Mouse (Mus musculus) stomach, embryonic 15.5 days (tissue): ENCODE measurements around the gene Borcs7. TPM values are rescaled to one million over a fixed set of nuclear protein-coding genes. Genes with fewer than 3 reads are reported as not detected.
A peak's percentile ranks its signal among the peaks of the same experiment; 100 is the strongest.

Source experiments
- ATAC-seq: fragments of 200-750 bp; cut with Nextera tagmentation; 2 replicates; pipeline ENCODE4 v1.8.0; 2017; ENCODE audit warnings: low read depth, moderate number of reproducible peaks, moderate TSS enrichment; ENCODE audit not compliant: insufficient read depth, low FRiP score
- H3K27ac ChIP-seq: fragments of 300-500 bp; sonication (generic); 2 replicates; pipeline ENCODE4 v1.5.1; 2015; ENCODE audit warnings: mild to moderate bottlenecking, inconsistent platforms
- H3K27me3 ChIP-seq: fragments of 300-500 bp; sonication (generic); replicated peaks from 2 replicates; pipeline ENCODE4 v1.6.1; 2015; ENCODE audit warnings: inconsistent platforms
- H3K36me3 ChIP-seq: fragments of 300-500 bp; sonication (generic); 2 replicates; pipeline ENCODE4 v1.6.1; 2015; ENCODE audit warnings: inconsistent platforms
- H3K4me1 ChIP-seq: fragments of 300-500 bp; sonication (generic); 2 replicates; pipeline ENCODE4 v1.6.1; 2015; ENCODE audit warnings: inconsistent platforms
- H3K4me2 ChIP-seq: fragments of 300-500 bp; sonication (generic); 2 replicates; pipeline ENCODE4 v1.6.1; 2015; ENCODE audit warnings: mild to moderate bottlenecking, inconsistent platforms
- H3K4me3 ChIP-seq: fragments of 300-500 bp; sonication (generic); replicated peaks from 2 replicates; pipeline ENCODE4 v1.5.1; 2015; ENCODE audit warnings: inconsistent platforms
- H3K9ac ChIP-seq: fragments of 300-500 bp; sonication (generic); 2 replicates; pipeline ENCODE4 v1.6.1; 2015; ENCODE audit warnings: inconsistent platforms
- H3K9me3 ChIP-seq: fragments of 300-500 bp; sonication (generic); 2 replicates; pipeline ENCODE4 v1.6.1; 2016; ENCODE audit warnings: inconsistent platforms
- WGBS: fragments of 180-500 bp; shearing (Covaris S2); methylation state at CpG from one replicate; pipeline ENCODE4 v1.1.7; 2015; 5-methylcytosine and 5-hydroxymethylcytosine counted together
- polyA plus RNA-seq: library from polyadenylated mRNA; unstranded; fragments of >200 nt; fragmentation: Nextera tagmentation; extraction: Ambion mirVana; gene quantifications from 2 replicates; pipeline ENCODE4 v1.2.1, GENCODE M21; 2015

The Borcs7 gene
- 14.9 and 16.8 TPM in 2 replicates for polyA plus RNA-seq

- peak; percentile 90 for ATAC-seq
- Histone ChIP-seq H3K4me3 (peak within 1 kb of the TSS; percentile 91), H3K27ac (peak within 1 kb of the TSS; percentile 80), H3K4me1 (no peaks in the 10 kb centered on the region), H3K4me2 (peak within 1 kb of the TSS; percentile 69), H3K27me3 (no peaks in the 10 kb centered on the region), H3K9ac (peak within 1 kb of the TSS; percentile 73; the same call in 1 of the 2 replicates), H3K36me3 (no peaks in the 10 kb centered on the region), H3K9me3 (no peaks in the 10 kb centered on the region)
- WGBS: 2% methylated on average over 44 of the region's 44 CpGs
These were observed at the start of gene Borcs7 for GRCm38 (mm10) chr19:46689460-46690372. TSS of gene Borcs7 (plus strand) at chr19:46689906.

GRCm38 (mm10) chr19:46640780-46641179 lies 48.9 kb upstream of the Borcs7 start:
- H3K4me1 ChIP-seq: peaks cover 56% of the 10 kb centered on the region
- H3K27ac ChIP-seq: peak overlapping the region; percentile 84; the same call in 1 of the 2 replicates
- H3K9ac ChIP-seq: no peak overlapping the region
- H3K4me3 ChIP-seq: no peak overlapping the region
- no peaks in the 10 kb centered on the region; the same call in 1 of the 2 replicates for H3K36me3 ChIP-seq
- no peak for ATAC-seq
- WGBS: 78% methylated on average over 8 of the region's 8 CpGs
- H3K4me2 ChIP-seq: no peak overlapping the region
- H3K9me3 ChIP-seq: no peaks in the 10 kb centered on the region
- no peaks in the 10 kb centered on the region for H3K27me3 ChIP-seq

- peak overlapping the region; percentile 32 for H3K4me2 ChIP-seq
- no peak overlapping the region for H3K4me3 ChIP-seq
- no peaks in the 10 kb centered on the region for H3K9me3 ChIP-seq
- no peak overlapping the region for H3K9ac ChIP-seq
- no peaks in the 10 kb centered on the region for H3K27me3 ChIP-seq
- peak overlapping the region; percentile 84 for H3K27ac ChIP-seq
- WGBS: 34% methylated on average over 19 of the region's 19 CpGs
- peaks cover 49% of the 10 kb centered on the region for H3K4me1 ChIP-seq
- H3K36me3 ChIP-seq: no peaks in the 10 kb centered on the region; the same call in 1 of the 2 replicates
- ATAC-seq: peak; percentile 21; the same call in 1 of the 2 replicates
These were observed 48.2 kb upstream of the Borcs7 start for GRCm38 (mm10) chr19:46641420-46642085.

- Histone ChIP-seq H3K4me2 (peak overlapping the region; percentile 32), H3K4me1 (peaks cover 49% of the 10 kb centered on the region), H3K4me3 (no peak overlapping the region), H3K9me3 (no peaks in the 10 kb centered on the region), H3K9ac (no peak overlapping the region), H3K27me3 (no peaks in the 10 kb centered on the region), H3K27ac (peak overlapping the region; percentile 84), H3K36me3 (no peaks in the 10 kb centered on the region; the same call in 1 of the 2 replicates)
- 46% methylated on average over 22 of the region's 22 CpGs for WGBS
- ATAC-seq: peak; percentile 11; the same call in 1 of the 2 replicates
These were observed 47.5 kb upstream of the Borcs7 start for GRCm38 (mm10) chr19:46642136-46642753.

GRCm38 (mm10) chr19:46643236-46643635 lies 46.5 kb upstream of the Borcs7 start:
- H3K36me3 ChIP-seq: peaks cover 3% of the 10 kb centered on the region; the same call in 1 of the 2 replicates
- no peaks in the 10 kb centered on the region for H3K9me3 ChIP-seq
- no peak for ATAC-seq
- H3K27ac ChIP-seq: peak overlapping the region; percentile 84
- peaks cover 49% of the 10 kb centered on the region for H3K4me1 ChIP-seq
- H3K27me3 ChIP-seq: no peaks in the 10 kb centered on the region
- no peak overlapping the region for H3K4me2 ChIP-seq
- H3K9ac ChIP-seq: no peak overlapping the region
- H3K4me3 ChIP-seq: no peak overlapping the region
- WGBS: 77% methylated on average over 5 of the region's 5 CpGs

GRCm38 (mm10) chr19:46644343-46644792 lies 45.3 kb upstream of the Borcs7 start:
- H3K4me1 ChIP-seq: peaks cover 49% of the 10 kb centered on the region
- 73% methylated on average over 10 of the region's 10 CpGs for WGBS
- H3K9ac ChIP-seq: no peak overlapping the region
- no peaks in the 10 kb centered on the region for H3K9me3 ChIP-seq
- ATAC-seq: no peak
- peaks cover 6% of the 10 kb centered on the region; the same call in 1 of the 2 replicates for H3K36me3 ChIP-seq
- H3K27me3 ChIP-seq: no peaks in the 10 kb centered on the region
- peak overlapping the region; percentile 79 for H3K27ac ChIP-seq
- 0 out of 2 replicates have a peak overlapping the region, but pooled peaks have one; percentile 24 for H3K4me2 ChIP-seq
- no peak overlapping the region for H3K4me3 ChIP-seq

- 0 out of 2 replicates have a peak overlapping the region, but pooled peaks have one; percentile 24 for H3K4me2 ChIP-seq
- peak overlapping the region; percentile 79 for H3K27ac ChIP-seq
- no peaks in the 10 kb centered on the region for H3K27me3 ChIP-seq
- peak; percentile 64 for ATAC-seq
- WGBS: 30% methylated on average over 12 of the region's 12 CpGs
- no peaks in the 10 kb centered on the region for H3K9me3 ChIP-seq
- H3K36me3 ChIP-seq: peaks cover 6% of the 10 kb centered on the region; the same call in 1 of the 2 replicates
- peaks cover 49% of the 10 kb centered on the region for H3K4me1 ChIP-seq
- no peak overlapping the region for H3K4me3 ChIP-seq
- no peak overlapping the region for H3K9ac ChIP-seq
These were observed 44.7 kb upstream of the Borcs7 start for GRCm38 (mm10) chr19:46644793-46645602.

- Histone ChIP-seq H3K9ac (no peak overlapping the region), H3K27ac (peak overlapping the region; percentile 31; the same call in 1 of the 2 replicates), H3K4me2 (no peak overlapping the region), H3K27me3 (no peaks in the 10 kb centered on the region), H3K4me3 (no peak overlapping the region), H3K4me1 (peaks cover 43% of the 10 kb centered on the region), H3K36me3 (peaks cover 6% of the 10 kb centered on the region; the same call in 1 of the 2 replicates), H3K9me3 (no peaks in the 10 kb centered on the region)
- WGBS: 84% methylated on average over 12 of the region's 12 CpGs
- ATAC-seq: no peak
These were observed 43.6 kb upstream of the Borcs7 start for GRCm38 (mm10) chr19:46646041-46646481.

GRCm38 (mm10) chr19:46647254-46647653 lies 42.5 kb upstream of the Borcs7 start:
- no peak overlapping the region for H3K9ac ChIP-seq
- H3K36me3 ChIP-seq: peaks cover 12% of the 10 kb centered on the region
- H3K4me3 ChIP-seq: no peak overlapping the region
- no peaks in the 10 kb centered on the region for H3K27me3 ChIP-seq
- H3K27ac ChIP-seq: no peak overlapping the region
- 64% methylated on average over 3 of the region's 3 CpGs for WGBS
- no peaks in the 10 kb centered on the region for H3K9me3 ChIP-seq
- H3K4me2 ChIP-seq: no peak overlapping the region
- peaks cover 32% of the 10 kb centered on the region for H3K4me1 ChIP-seq
- ATAC-seq: no peak

- Histone ChIP-seq H3K4me2 (no peak overlapping the region), H3K27me3 (no peaks in the 10 kb centered on the region), H3K27ac (no peak overlapping the region), H3K9me3 (no peaks in the 10 kb centered on the region), H3K9ac (no peak overlapping the region), H3K36me3 (peaks cover 15% of the 10 kb centered on the region), H3K4me3 (no peak overlapping the region), H3K4me1 (peaks cover 26% of the 10 kb centered on the region)
- 79% methylated on average over 8 of the region's 8 CpGs for WGBS
- no peak for ATAC-seq
These were observed 41.9 kb upstream of the Borcs7 start for GRCm38 (mm10) chr19:46647850-46648249.
